13 mouse cellular contexts compared by ENCODE assay signal in the genomic region with DNA sequence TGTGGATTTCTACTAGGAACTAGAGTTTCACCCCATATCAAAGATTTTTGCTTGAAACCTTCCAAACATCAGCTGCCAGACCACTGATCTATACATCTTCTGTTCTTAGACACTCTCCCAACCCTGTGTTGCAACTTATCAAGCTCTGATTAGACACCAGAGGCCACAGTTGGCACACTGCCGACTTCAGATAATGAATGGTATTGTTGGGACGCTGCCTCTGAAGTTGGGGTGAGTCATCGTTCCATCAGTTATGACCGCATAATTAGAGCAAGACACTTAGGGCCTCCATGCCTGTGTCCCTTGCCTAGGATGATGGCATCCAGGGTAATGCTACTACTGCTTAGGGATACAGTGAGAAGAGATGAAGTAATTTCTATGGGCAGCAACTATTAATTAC.
DNase-seq lines count a peak whose midpoint lies in the region; ATAC-seq and TF ChIP-seq lines count a peak whose summit lies in the region.
"Had no signal": no experiment of that assay in that cellular context is flagged by ENCODE, and none has a peak within 500 bp of the region (broad histone marks: within the 10 kb centered on the region; RNA-seq: fewer than 3 reads in every experiment).

No protein-coding gene starts in this region.

- WGBS in embryonic facial prominence, embryonic 14.5 days: 85% methylated on average over 4 of the region's 4 CpGs
- 90% methylated on average over 4 of the region's 4 CpGs for WGBS in embryonic facial prominence, embryonic 10.5 days
- 93% methylated on average over 4 of the region's 4 CpGs for WGBS in forebrain, embryonic 11.5 days

- no peak for ATAC-seq in embryonic facial prominence, embryonic 14.5 days (ENCODE audit: low read depth)
- ATAC-seq in forebrain, embryonic 11.5 days (replicated peaks; ENCODE audit: low FRiP score): no peak
- no peak for ATAC-seq in cerebellum, adult (ENCODE audit: insufficient number of reproducible peaks, low FRiP score, low TSS enrichment)

- H3K79me3 ChIP-seq in C2C12 (ENCODE audit: low read depth): no peaks in the 10 kb centered on the region

- H3ac ChIP-seq in C2C12 (ENCODE audit: control insufficient read depth, insufficient read length, low read depth): no peak overlapping the region

- H3K9me3 ChIP-seq in embryonic facial prominence, embryonic 14.5 days (ENCODE audit: control insufficient read depth, low read length): no peaks in the 10 kb centered on the region
- H3K9me3 ChIP-seq in embryonic facial prominence, embryonic 10.5 days: no peaks in the 10 kb centered on the region
- H3K9me3 ChIP-seq in forebrain, embryonic 11.5 days (ENCODE audit: control insufficient read depth, low read length): no peaks in the 10 kb centered on the region
- H3K9me3 ChIP-seq: heart, embryonic 15.5 days had no signal

- H3K4me3 ChIP-seq in embryonic facial prominence, embryonic 14.5 days (ENCODE audit: low read depth, low read length): no peak overlapping the region
- no peak overlapping the region for H3K4me3 ChIP-seq in embryonic facial prominence, embryonic 10.5 days
- H3K4me3 ChIP-seq in C2C12 (ENCODE audit: insufficient read depth, poor library complexity, severe bottlenecking): no peak overlapping the region
- H3K4me3 ChIP-seq in forebrain, embryonic 11.5 days (ENCODE audit: low read depth, low read length): no peak overlapping the region
- H3K4me3 ChIP-seq: embryonic facial prominence, embryonic 13.5 days; heart, embryonic 15.5 days had no signal

- no peak overlapping the region for H3K27ac ChIP-seq in embryonic facial prominence, embryonic 14.5 days (replicated peaks; ENCODE audit: low read depth, low read length)
- no peak overlapping the region for H3K27ac ChIP-seq in embryonic facial prominence, embryonic 10.5 days (replicated peaks)
- no peak overlapping the region for H3K27ac ChIP-seq in forebrain, embryonic 11.5 days (ENCODE audit: low read depth, low read length)
- H3K27ac ChIP-seq: embryonic facial prominence, embryonic 13.5 days; heart, embryonic 15.5 days; macrophage had no signal

- H3K79me2 ChIP-seq in C2C12 (ENCODE audit: control insufficient read depth, insufficient read depth): no peaks in the 10 kb centered on the region

- no peak for TF ChIP-seq CTCF in C2C12 (IDR thresholded peaks at IDR 0.05; ENCODE audit: control insufficient read depth, insufficient read depth, insufficient read length)

- no peaks in the 10 kb centered on the region for H3K36me3 ChIP-seq in embryonic facial prominence, embryonic 14.5 days (ENCODE audit: control insufficient read depth, insufficient read depth, low read length)
- no peaks in the 10 kb centered on the region for H3K36me3 ChIP-seq in embryonic facial prominence, embryonic 10.5 days (replicated peaks)
- H3K36me3 ChIP-seq in C2C12 (ENCODE audit: control insufficient read depth, insufficient read depth): no peaks in the 10 kb centered on the region
- H3K36me3 ChIP-seq in forebrain, embryonic 11.5 days (ENCODE audit: control insufficient read depth, insufficient read depth, low read length): no peaks in the 10 kb centered on the region
- H3K36me3 ChIP-seq: embryonic facial prominence, embryonic 13.5 days; heart, embryonic 15.5 days had no signal

- no peak overlapping the region for H3K4me2 ChIP-seq in embryonic facial prominence, embryonic 14.5 days (ENCODE audit: low read depth, low read length)
- H3K4me2 ChIP-seq in forebrain, embryonic 11.5 days (ENCODE audit: low read depth, low read length, severe bottlenecking): no peak overlapping the region
- H3K4me2 ChIP-seq: embryonic facial prominence, embryonic 13.5 days; heart, embryonic 15.5 days; liver, embryonic 11.5 days had no signal

- H3K4me1 ChIP-seq in embryonic facial prominence, embryonic 14.5 days (ENCODE audit: control insufficient read depth, insufficient read depth, low read length): no peaks in the 10 kb centered on the region
- H3K4me1 ChIP-seq in embryonic facial prominence, embryonic 10.5 days: no peaks in the 10 kb centered on the region
- H3K4me1 ChIP-seq in forebrain, embryonic 11.5 days (replicated peaks; ENCODE audit: control insufficient read depth, insufficient read depth, low read length): no peaks in the 10 kb centered on the region
- H3K4me1 ChIP-seq: embryonic facial prominence, embryonic 13.5 days; heart, embryonic 15.5 days had no signal

- H3K9ac ChIP-seq in embryonic facial prominence, embryonic 14.5 days (ENCODE audit: low read depth, low read length): no peak overlapping the region
- H3K9ac ChIP-seq in forebrain, embryonic 11.5 days (ENCODE audit: low read length): no peak overlapping the region
- H3K9ac ChIP-seq: embryonic facial prominence, embryonic 13.5 days; heart, embryonic 15.5 days had no signal

- DNase-seq in embryonic facial prominence, embryonic 14.5 days (ENCODE audit: low spot score): peak; percentile 35
- no peak for DNase-seq in embryonic facial prominence, embryonic 10.5 days (ENCODE audit: low spot score)
- DNase-seq in layer of hippocampus, adult 9-10 months (ENCODE audit: low spot score): peak; percentile 45
- no peak for DNase-seq in layer of hippocampus, postnatal 36 days
- peak; percentile 55 for DNase-seq in adrenal gland, postnatal 25 days
- no peak for DNase-seq in forebrain, embryonic 11.5 days (ENCODE audit: low spot score)
- DNase-seq: cerebellum, adult 9-11 months had no signal

- H3K27me3 ChIP-seq in embryonic facial prominence, embryonic 14.5 days (replicated peaks; ENCODE audit: control insufficient read depth, insufficient read depth, low read length): no peaks in the 10 kb centered on the region
- no peaks in the 10 kb centered on the region for H3K27me3 ChIP-seq in embryonic facial prominence, embryonic 10.5 days (replicated peaks; ENCODE audit: low read depth, poor library complexity, severe bottlenecking)
- H3K27me3 ChIP-seq in C2C12 (ENCODE audit: control insufficient read depth, insufficient read depth, insufficient read length): no peaks in the 10 kb centered on the region
- H3K27me3 ChIP-seq in forebrain, embryonic 11.5 days (ENCODE audit: control insufficient read depth, insufficient read depth, low read length): no peaks in the 10 kb centered on the region
- H3K27me3 ChIP-seq: embryonic facial prominence, embryonic 13.5 days; heart, embryonic 15.5 days had no signal

TF ChIP-seq in C2C12, 6 proteins besides CTCF, POLR2A, EP300 and RAD21:
- TF ChIP-seq CEBPB (IDR thresholded peaks at IDR 0.05; ENCODE audit: low read depth) (peak; percentile 53), FOSL1 (IDR thresholded peaks at IDR 0.05; ENCODE audit: insufficient read depth, low read length, poor library complexity, severe bottlenecking) (no peak)

Comparison
In these comparisons a context has a peak if more than half of its experiments do, and no peak if none do; other contexts are left out.
1. DNase-seq: peak in embryonic facial prominence, embryonic 14.5 days (single experiment), layer of hippocampus, adult 9-10 months (single experiment) and adrenal gland, postnatal 25 days (single experiment); none in embryonic facial prominence, embryonic 10.5 days (single experiment), layer of hippocampus, postnatal 36 days (0 of 2) and forebrain, embryonic 11.5 days (single experiment).